Mouse (Mus musculus): ENCODE measurements at regions not wholly inside any gene's neighbourhood (a gene's known extent, or its start where the extent isn't known, plus 50 kb on each side); places are given as distances from the start of the nearest gene placed in this dataset.

GRCm38 (mm10) chr10:9202922-9203321 is 317.1 kb upstream of the Sash1 start:
- Histone ChIP-seq H3K27me3 (replicated peaks) (no peaks in the 10 kb centered on the region), H3K27ac (ENCODE audit: insufficient read depth, low read depth) (no peak overlapping the region), H3K36me3 (replicated peaks in 1 of 2; ENCODE audit: control insufficient read depth in 1 of 2, insufficient read depth in 1 of 2, low read length in 1 of 2) (no peaks in the 10 kb centered on the region), H3K4me3 (replicated peaks in 1 of 3; ENCODE audit: low read depth in 2 of 3, low read length in 2 of 3, poor library complexity in 1 of 3) (no peak overlapping the region), H3K79me2 (replicated peaks; ENCODE audit: control insufficient read depth, extremely low read depth, insufficient read depth, poor library complexity, severe bottlenecking) (no peaks in the 10 kb centered on the region), H3K9me3 (replicated peaks; ENCODE audit: low read length) (no peaks in the 10 kb centered on the region), H3K4me1 (ENCODE audit: control insufficient read depth in 1 of 2, insufficient read depth in 2 of 2) (no peaks in the 10 kb centered on the region), H3K4me2 (ENCODE audit: insufficient read depth, low read depth, poor library complexity, severe bottlenecking) (no peak overlapping the region), H3K9ac (ENCODE audit: insufficient read depth, low read depth) (no peak overlapping the region)
- dilution Hi-C loops (cut with MboI; ENCODE audit: extremely low pct_ligation_motif_present, extremely low pct_unique_long_range_greater_than_20kb, low sequenced_read_pairs) (no loop called here), in situ Hi-C loops (cut with MboI; ENCODE audit: low pct_ligation_motif_present, low pct_unique_long_range_greater_than_20kb, low sequenced_read_pairs) (no loop called here)
- TF ChIP-seq POLR2AphosphoS2 (IDR thresholded peaks at IDR 0.05; ENCODE audit: low read depth, low read length): no peak
- TF ChIP-seq EP300 (IDR thresholded peaks at IDR 0.05; ENCODE audit: low read length): no peak
- no peak for TF ChIP-seq HCFC1 (IDR thresholded peaks at IDR 0.05; ENCODE audit: low read depth, low read length)
- TF ChIP-seq MAFK (IDR thresholded peaks at IDR 0.05; ENCODE audit: insufficient replicate concordance, low read length): no peak
- no peak for TF ChIP-seq POLR2A (IDR thresholded peaks at IDR 0.05; ENCODE audit: low read depth, low read length)
- DNase-seq (ENCODE audit: extremely low read depth): no peak

DNA sequence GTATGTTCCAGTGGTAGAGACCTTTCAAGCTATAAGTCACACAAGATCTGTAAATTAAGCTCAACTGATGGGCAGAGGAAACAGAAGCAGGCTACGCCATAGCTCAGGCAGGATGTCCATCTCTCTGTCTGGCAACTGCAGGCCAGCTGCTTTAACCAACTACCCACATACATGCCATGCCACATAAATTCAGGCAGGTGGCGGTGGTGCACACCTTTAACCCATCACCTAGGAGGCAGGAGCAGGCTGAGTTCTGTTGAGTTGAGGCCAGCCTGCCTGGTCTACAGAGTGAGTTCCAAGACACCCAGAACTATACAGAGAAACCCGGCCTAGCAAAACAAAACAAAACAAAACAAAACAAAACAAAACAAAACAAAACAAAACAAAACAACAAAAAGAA is 289.1 kb upstream of the Sash1 start:
- peak; percentile 47 for DNase-seq (ENCODE audit: extremely low read depth)
- Histone ChIP-seq H3K36me3 (replicated peaks in 1 of 2; ENCODE audit: control insufficient read depth in 1 of 2, insufficient read depth in 1 of 2, low read length in 1 of 2) (no peaks in the 10 kb centered on the region), H3K27me3 (replicated peaks) (no peaks in the 10 kb centered on the region), H3K4me3 (replicated peaks in 1 of 3; ENCODE audit: low read depth in 2 of 3, low read length in 2 of 3, poor library complexity in 1 of 3) (no peak overlapping the region), H3K4me1 (ENCODE audit: control insufficient read depth in 1 of 2, insufficient read depth in 2 of 2) (no peaks in the 10 kb centered on the region), H3K4me2 (ENCODE audit: insufficient read depth, low read depth, poor library complexity, severe bottlenecking) (no peak overlapping the region), H3K9me3 (replicated peaks; ENCODE audit: low read length) (no peaks in the 10 kb centered on the region), H3K27ac (ENCODE audit: insufficient read depth, low read depth) (no peak overlapping the region), H3K79me2 (replicated peaks; ENCODE audit: control insufficient read depth, extremely low read depth, insufficient read depth, poor library complexity, severe bottlenecking) (no peaks in the 10 kb centered on the region), H3K9ac (ENCODE audit: insufficient read depth, low read depth) (no peak overlapping the region)
- in situ Hi-C loops (cut with MboI; ENCODE audit: low pct_ligation_motif_present, low pct_unique_long_range_greater_than_20kb, low sequenced_read_pairs) (no loop called here), dilution Hi-C loops (cut with MboI; ENCODE audit: extremely low pct_ligation_motif_present, extremely low pct_unique_long_range_greater_than_20kb, low sequenced_read_pairs) (no loop called here)
- TF ChIP-seq NRF1 (IDR thresholded peaks at IDR 0.05; ENCODE audit: low read depth, low read length) (no peak), EP300 (IDR thresholded peaks at IDR 0.05; ENCODE audit: low read length) (no peak), SIN3A (IDR thresholded peaks at IDR 0.05; ENCODE audit: low read length) (no peak), MYC (IDR thresholded peaks at IDR 0.05; ENCODE audit: low read depth, low read length) (no peak), CHD1 (IDR thresholded peaks at IDR 0.05; ENCODE audit: low read depth, low read length) (no peak), CTCF (conservative IDR thresholded peaks at IDR 0.05 in 1 of 2, IDR thresholded peaks at IDR 0.05 in 1 of 2; ENCODE audit: low read depth in 2 of 2, low read length in 2 of 2) (peak; percentile 8 to 70; a peak in 2 of 4 replicates), ZNF384 (IDR thresholded peaks at IDR 0.05; ENCODE audit: low read depth, low read length) (no peak), E2F4 (IDR thresholded peaks at IDR 0.05; ENCODE audit: insufficient replicate concordance, low read depth, low read length) (no peak), BHLHE40 (IDR thresholded peaks at IDR 0.05; ENCODE audit: low read depth, low read length) (no peak), JUN (IDR thresholded peaks at IDR 0.05; ENCODE audit: insufficient read depth, low read depth, low read length) (no peak), MAFK (IDR thresholded peaks at IDR 0.05; ENCODE audit: insufficient replicate concordance, low read length) (no peak), UBTF (IDR thresholded peaks at IDR 0.05; ENCODE audit: low read depth, low read length) (no peak), SMC3 (IDR thresholded peaks at IDR 0.05; ENCODE audit: low read depth, low read length) (peak; percentile 65), MAX (IDR thresholded peaks at IDR 0.05; ENCODE audit: low read length) (no peak), RAD21 (IDR thresholded peaks at IDR 0.05; ENCODE audit: low read depth, low read length) (peak; percentile 65), ETS1 (conservative IDR thresholded peaks at IDR 0.05; ENCODE audit: low read depth, low read length) (no peak), ZKSCAN1 (IDR thresholded peaks at IDR 0.05; ENCODE audit: borderline replicate concordance, low read depth, low read length) (no peak)

All from CH12.LX (cell line).